Mouse (Mus musculus) MEL (cell line): ENCODE measurements at regions not wholly inside any gene's neighbourhood (a gene's known extent, or its start where the extent isn't known, plus 50 kb on each side); places are given as distances from the start of the nearest gene placed in this dataset.

Source experiments
- DNase-seq: peaks from one replicate; pipeline ENCODE4 v3.0.0; 2011; ENCODE audit warnings: low read depth, low spot score
- H3K27ac ChIP-seq: 2 replicates; pipeline ENCODE4 v1.5.1; 2012; ENCODE audit warnings: low read depth, mild to moderate bottlenecking, control low read depth, low read length, moderate library complexity; ENCODE audit not compliant: control insufficient read depth
- H3K27me3 ChIP-seq, 2 experiments: fragments of 150-350 bp in 1 of 2; sonication (generic) in 1 of 2; 2 replicates each; pipeline ENCODE4 v1.6.1; 2012; ENCODE audit warnings: low read length in 2 of 2, mild to moderate bottlenecking in 2 of 2, improper control_type of control experiment in 1 of 2, moderate library complexity in 1 of 2; ENCODE audit not compliant: insufficient read depth in 2 of 2, control insufficient read depth in 1 of 2
- H3K36me3 ChIP-seq, 2 experiments: 2 replicates each; pipeline ENCODE4 v1.6.1; 2012 to 2014; ENCODE audit warnings: low read length in 2 of 2, improper control_type of control experiment in 1 of 2, inconsistent platforms in 1 of 2, mild to moderate bottlenecking in 1 of 2; ENCODE audit not compliant: insufficient read depth in 2 of 2, control insufficient read depth in 1 of 2
- H3K4me1 ChIP-seq, 2 experiments: fragments of 150-350 bp in 1 of 2; sonication (generic) in 1 of 2; 2 replicates each; pipeline ENCODE4 v1.6.1; 2012; ENCODE audit warnings: low read length in 2 of 2, improper control_type of control experiment in 1 of 2, mild to moderate bottlenecking in 1 of 2; ENCODE audit not compliant: insufficient read depth in 2 of 2, control insufficient read depth in 1 of 2
- H3K4me3 ChIP-seq, 2 experiments: fragments of 150-350 bp in 1 of 2; sonication (generic) in 1 of 2; 2 replicates each; pipeline ENCODE4 v1.5.1; 2012; ENCODE audit warnings: low read depth in 2 of 2, low read length in 2 of 2, mild to moderate bottlenecking in 2 of 2, moderate library complexity in 2 of 2, control low read depth in 1 of 2, improper control_type of control experiment in 1 of 2; ENCODE audit not compliant: control insufficient read depth in 1 of 2, insufficient read depth in 1 of 2
- H3K79me2 ChIP-seq: 2 replicates; pipeline ENCODE4 v1.6.1; 2012; ENCODE audit warnings: mild to moderate bottlenecking, low read length, moderate library complexity; ENCODE audit not compliant: control insufficient read depth, poor library complexity, insufficient read depth
- H3K9ac ChIP-seq: 2 replicates; pipeline ENCODE4 v1.6.1; 2012; ENCODE audit warnings: low read depth, mild to moderate bottlenecking, control low read depth, low read length, moderate library complexity; ENCODE audit not compliant: control insufficient read depth, poor library complexity, severe bottlenecking
- H3K9me3 ChIP-seq: fragments of 150-350 bp; sonication (generic); replicated peaks from 2 replicates; pipeline ENCODE4 v1.6.1; 2012; ENCODE audit warnings: mild to moderate bottlenecking, low read length, improper control_type of control experiment, moderate library complexity; ENCODE audit not compliant: insufficient read depth
- CHD1 ChIP-seq: IDR thresholded peaks from 2 replicates; pipeline ENCODE4 v1.6.1; 2012; ENCODE audit warnings: low read depth, mild to moderate bottlenecking, inconsistent platforms, low read length, improper control_type of control experiment
- E2F4 ChIP-seq: IDR thresholded peaks from 2 replicates; pipeline ENCODE4 v1.6.1; 2011; ENCODE audit warnings: low read depth, low read length, improper control_type of control experiment, borderline replicate concordance
- GATA1 ChIP-seq: IDR thresholded peaks from 2 replicates; pipeline ENCODE4 v1.6.1; 2011; ENCODE audit warnings: low read depth, low read length, improper control_type of control experiment
- JUND ChIP-seq: IDR thresholded peaks from 2 replicates; pipeline ENCODE4 v1.6.1; 2011; ENCODE audit warnings: low read depth, mild to moderate bottlenecking, improper control_type of control experiment, low read length
- KAT2A ChIP-seq: conservative IDR thresholded peaks from 2 replicates; pipeline ENCODE4 v1.6.1; 2012; ENCODE audit warnings: low read depth, low read length, improper control_type of control experiment, inconsistent platforms
- MAX ChIP-seq: IDR thresholded peaks from 2 replicates; pipeline ENCODE4 v1.6.1; 2011; ENCODE audit warnings: low read length, improper control_type of control experiment
- MEF2A ChIP-seq: IDR thresholded peaks from 2 replicates; pipeline ENCODE4 v1.6.1; 2014; ENCODE audit warnings: low read depth, mild to moderate bottlenecking, inconsistent platforms, low read length, improper control_type of control experiment; ENCODE audit not compliant: poor library complexity, insufficient replicate concordance, severe bottlenecking; ENCODE audit errors: extremely low read depth
- NELFE ChIP-seq: IDR thresholded peaks from 2 replicates; pipeline ENCODE4 v1.6.1; 2011; ENCODE audit warnings: low read depth, low read length, improper control_type of control experiment
- POLR2A ChIP-seq, 2 experiments: IDR thresholded peaks; 2 replicates each; pipeline ENCODE4 v1.6.1; 2011 to 2012; ENCODE audit warnings: low read length in 2 of 2, mild to moderate bottlenecking in 2 of 2, control low read depth in 1 of 2, improper control_type of control experiment in 1 of 2, low read depth in 1 of 2, moderate library complexity in 1 of 2; ENCODE audit not compliant: control insufficient read depth in 1 of 2, insufficient read depth in 1 of 2, poor library complexity in 1 of 2
- POLR2AphosphoS2 ChIP-seq: IDR thresholded peaks from 2 replicates; pipeline ENCODE4 v1.6.1; 2011; ENCODE audit warnings: low read length, improper control_type of control experiment
- SMC3 ChIP-seq: IDR thresholded peaks from 2 replicates; pipeline ENCODE4 v1.6.1; 2011; ENCODE audit warnings: low read depth, low read length, improper control_type of control experiment
- TAL1 ChIP-seq: IDR thresholded peaks from 2 replicates; pipeline ENCODE4 v1.6.1; 2012; ENCODE audit warnings: mild to moderate bottlenecking, inconsistent platforms, low read length, moderate library complexity, mixed read lengths
- USF2 ChIP-seq, 2 experiments: IDR thresholded peaks; 2 replicates each; pipeline ENCODE4 v1.6.1; 2011 to 2012; ENCODE audit warnings: improper control_type of control experiment in 2 of 2, low read length in 2 of 2, borderline replicate concordance in 1 of 2, inconsistent platforms in 1 of 2, low read depth in 1 of 2, mild to moderate bottlenecking in 1 of 2; ENCODE audit not compliant: insufficient read depth in 1 of 2
- ZKSCAN1 ChIP-seq: IDR thresholded peaks from 2 replicates; pipeline ENCODE4 v1.6.1; 2012; ENCODE audit warnings: low read depth, mild to moderate bottlenecking, inconsistent platforms, low read length, improper control_type of control experiment, moderate library complexity
- ZMIZ1 ChIP-seq: IDR thresholded peaks from 2 replicates; pipeline ENCODE4 v1.6.1; 2012; ENCODE audit warnings: low read depth, mild to moderate bottlenecking, inconsistent platforms, low read length, improper control_type of control experiment, moderate library complexity
- ZNF384 ChIP-seq: IDR thresholded peaks from 2 replicates; pipeline ENCODE4 v1.6.1; 2012; ENCODE audit warnings: low read depth, mild to moderate bottlenecking, inconsistent platforms, low read length, improper control_type of control experiment

DNA sequence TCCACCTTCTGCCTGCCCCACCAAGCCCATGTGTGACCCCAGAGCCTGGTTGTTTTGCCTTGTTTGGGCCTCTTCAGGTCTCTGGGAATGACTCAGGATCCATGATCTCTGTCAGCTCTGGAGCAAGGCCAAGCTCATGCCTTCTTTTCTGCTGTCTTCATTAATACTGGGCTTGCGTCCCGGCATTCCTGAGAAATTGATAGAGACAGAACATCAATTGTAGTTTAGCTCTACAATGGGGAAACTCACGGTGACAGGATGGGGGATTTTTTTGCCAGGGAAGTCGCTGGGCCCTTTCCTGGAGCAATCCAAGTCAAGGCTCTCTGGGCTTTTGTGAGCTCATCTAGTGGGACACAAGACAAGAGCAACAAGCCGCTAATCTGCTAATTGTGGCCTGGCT, 129.0 kb downstream of the Ttc32 start:
- Histone ChIP-seq H3K4me1 (no peaks in the 10 kb centered on the region), H3K27me3 (no peaks in the 10 kb centered on the region), H3K9ac (no peak overlapping the region), H3K79me2 (no peaks in the 10 kb centered on the region), H3K36me3 (no peaks in the 10 kb centered on the region), H3K9me3 (no peaks in the 10 kb centered on the region), H3K4me3 (no peak overlapping the region), H3K27ac (no peak overlapping the region)
- TF ChIP-seq MEF2A, result no peak
- DNase-seq, result no peak

DNA sequence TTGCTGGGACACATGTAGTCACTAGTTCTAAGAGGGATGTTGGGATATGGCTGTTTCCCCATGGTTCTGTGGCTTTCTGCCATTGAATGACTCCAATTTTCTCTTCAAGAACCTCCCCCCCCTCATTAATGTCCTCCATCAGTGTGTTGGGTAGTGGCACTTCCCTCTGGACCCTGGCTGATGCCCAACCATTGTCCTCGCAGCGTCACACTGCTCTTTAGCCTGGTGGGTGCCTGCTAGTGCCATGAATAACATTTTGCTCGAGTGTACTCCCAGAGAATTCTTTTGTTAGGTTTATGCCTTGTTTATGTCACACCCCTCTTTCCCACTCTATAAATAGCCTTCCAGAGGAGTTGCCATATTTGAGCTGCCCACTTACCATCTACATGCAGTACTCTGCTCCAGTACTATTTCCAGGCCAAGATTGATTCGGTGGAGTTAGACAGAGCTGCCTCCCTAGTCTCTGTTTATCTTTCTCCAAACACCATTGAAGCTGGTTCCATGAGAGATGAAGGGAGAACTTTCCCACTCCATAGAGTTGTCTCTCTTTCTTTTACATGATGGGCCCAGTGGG, 135.7 kb downstream of the Ttc32 start:
- Histone ChIP-seq H3K4me3 (no peak overlapping the region), H3K9ac (no peak overlapping the region), H3K27me3 (no peaks in the 10 kb centered on the region), H3K4me1 (no peaks in the 10 kb centered on the region), H3K27ac (no peak overlapping the region), H3K36me3 (no peaks in the 10 kb centered on the region), H3K9me3 (no peaks in the 10 kb centered on the region), H3K79me2 (no peaks in the 10 kb centered on the region)
- TF ChIP-seq MAX (no peak), MEF2A (no peak), GATA1 (no peak), ZKSCAN1 (no peak), KAT2A (no peak), USF2 (IDR thresholded peaks at IDR 0.05; ENCODE audit: borderline replicate concordance in 1 of 2, insufficient read depth in 1 of 2, low read depth in 1 of 2, low read length in 2 of 2) (no peak), E2F4 (no peak), TAL1 (no peak), NELFE (no peak), ZMIZ1 (no peak), SMC3 (no peak), POLR2A (IDR thresholded peaks at IDR 0.05; ENCODE audit: control insufficient read depth in 1 of 2, insufficient read depth in 1 of 2, low read depth in 1 of 2, low read length in 2 of 2, poor library complexity in 1 of 2) (no peak), POLR2AphosphoS2 (no peak), JUND (no peak), CHD1 (no peak), ZNF384 (no peak)
- no peak for DNase-seq
